Mouse (Mus musculus) liver, adult 2 months (tissue): ENCODE results near the gene Ophn1.

Source experiments
- CTCF ChIP-seq: fragments of 200-500 bp; IDR thresholded peaks from 2 replicates; pipeline ENCODE4 v1.5.1; 2011; ENCODE audit warnings: low read depth, low read length, control low read depth
- POLR2A ChIP-seq: fragments of 200-500 bp; IDR thresholded peaks from 2 replicates; pipeline ENCODE4 v1.6.1; 2011; ENCODE audit warnings: low read length, control low read depth; ENCODE audit not compliant: insufficient read depth; ENCODE audit errors: extremely low read depth

DNA sequence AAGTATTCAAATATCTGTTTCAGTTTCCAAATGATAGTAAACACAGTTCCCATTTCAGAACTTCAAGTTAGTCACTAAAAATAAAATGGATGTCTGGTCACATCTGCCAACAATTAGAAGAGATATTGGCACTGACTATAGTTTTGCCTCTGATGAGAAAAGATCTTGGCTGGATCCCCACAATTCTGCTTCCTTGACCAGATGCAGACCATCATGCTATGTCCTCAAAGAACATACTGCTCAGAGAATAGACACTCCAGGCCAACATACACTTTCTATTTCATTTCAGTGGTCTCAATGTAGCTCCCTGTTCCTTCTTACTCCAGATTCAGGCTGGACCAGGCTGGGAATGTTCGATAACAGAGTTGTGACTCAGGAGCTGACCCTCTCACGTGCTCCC is 375.5 kb downstream of the Ophn1 start:
- TF ChIP-seq CTCF (no peak), POLR2A (no peak)
